Mouse (Mus musculus) gastrocnemius, postnatal 14 days (tissue): ENCODE data around the gene Gpatch1. TPM values are rescaled to one million over a fixed set of nuclear protein-coding genes. Genes with fewer than 3 reads are reported as not detected.

Experiments used
- DNase-seq: peaks from one replicate; pipeline ENCODE4 v3.0.0; 2021; ENCODE audit warnings: mixed read lengths
- intact Hi-C: fragments of 180-260 bp; cut with DNase I; formaldehyde crosslinking; loops from one replicate; pipeline ENCODE4 v1.15.1; 2025; ENCODE audit warnings: low total_unique reads
- long read RNA-seq, 2 experiments: library from polyadenylated mRNA; stranded (forward); transcript quantifications; one replicate each; pipeline ENCODE4 v2.0.0; 2021
- total RNA-seq, 2 experiments: library from RNA; stranded (reverse); gene quantifications; 2 replicates each; pipeline ENCODE4 v1.2.3; 2021

Gene Gpatch1
- 1 to 10 TPM; 4.3 to 5.3 TPM for total RNA-seq
- long read RNA-seq, experiment 1, transcript Gpatch1-201 (20 exons, 3,065 nt): major isoform, 7 of 8 reads
- long read RNA-seq, experiment 1, partial matches to known transcripts: 0 of 8 reads
- long read RNA-seq, experiment 1, other reads (novel, unspliced or antisense): 1 of 8 reads
- long read RNA-seq, experiment 2, transcript Gpatch1-201 (20 exons, 3,065 nt): major isoform, 8 of 8 reads
- long read RNA-seq, experiment 2, partial matches to known transcripts: 0 of 8 reads
- long read RNA-seq, experiment 2, other reads (novel, unspliced or antisense): 0 of 8 reads

GRCm38 (mm10) chr7:35317729-35318609, at the start of gene Gpatch1:
Gene Gpatch1 (minus strand): TSS chr7:35318440.
- intact Hi-C loops: loop anchor here (2.0 kb wide), 1 partner anchor 73 kb away; no protein-coding TSS in a partner anchor
- DNase-seq: peak; percentile 91

DNA sequence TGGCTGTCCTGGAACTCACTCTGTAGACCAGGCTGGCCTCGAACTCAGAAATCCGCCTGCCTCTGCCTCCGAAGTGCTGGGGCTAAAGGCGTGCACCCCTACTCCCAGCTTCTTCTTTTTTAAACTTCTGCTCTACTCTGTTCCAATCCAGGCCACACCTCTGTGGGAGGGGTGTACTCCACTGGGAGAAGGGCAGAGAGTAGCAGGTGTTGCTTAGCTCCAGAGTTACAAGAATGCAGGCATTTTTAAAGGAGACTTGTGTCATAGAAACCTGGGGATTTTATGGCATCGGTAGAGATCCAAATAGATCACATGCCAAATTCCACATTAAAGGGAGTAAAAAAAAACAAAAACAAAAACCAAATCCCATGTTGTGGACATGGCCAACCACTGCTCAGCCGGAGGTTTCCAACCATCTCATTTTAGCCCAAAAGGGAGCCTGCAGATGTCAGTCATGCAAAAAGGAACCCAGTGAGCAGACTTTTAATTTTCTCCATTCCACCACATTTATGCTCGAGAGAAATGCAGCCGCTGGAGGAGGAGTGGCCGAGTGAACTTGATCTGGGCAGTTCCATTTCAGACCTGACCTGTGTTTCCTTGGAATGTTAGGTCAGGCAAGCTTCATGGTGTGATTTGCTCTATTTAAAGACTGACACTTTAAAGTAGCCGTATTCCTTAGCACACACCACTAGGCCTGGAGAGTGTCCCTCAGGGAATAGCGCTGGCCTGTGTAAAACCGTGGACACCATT, 47.1 kb upstream of the Gpatch1 start:
- intact Hi-C loops: no loop called here
- no peak for DNase-seq

GRCm38 (mm10) chr7:35362868-35363267, 44.6 kb upstream of the Gpatch1 start:
- intact Hi-C loops: no loop called here
- no peak for DNase-seq

DNA sequence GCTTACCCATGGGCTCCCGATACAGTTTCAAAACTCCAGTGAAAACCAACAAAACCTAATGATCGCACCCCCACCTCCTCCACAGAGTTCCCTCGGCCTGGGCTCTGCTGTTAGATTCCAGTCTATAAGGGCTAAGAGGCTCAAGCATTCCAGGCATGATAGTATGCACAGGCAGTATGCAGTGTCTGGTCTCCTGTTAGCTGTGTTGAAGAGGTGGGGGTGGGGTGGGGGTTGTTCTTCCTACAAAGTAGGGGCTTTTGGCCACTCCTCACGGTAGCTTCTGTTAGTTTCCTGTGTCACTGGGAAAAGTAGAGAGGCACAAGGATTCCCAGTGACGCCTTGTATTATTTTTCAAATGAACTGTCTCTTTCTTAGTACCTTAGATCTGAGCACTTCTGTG, 44.0 kb upstream of the Gpatch1 start:
- intact Hi-C loops: no loop called here
- no peak for DNase-seq

- DNase-seq: no peak
- intact Hi-C loops: no loop called here
Measured at GRCm38 (mm10) chr7:35357621-35358020, 39.4 kb upstream of the Gpatch1 start.

- intact Hi-C loops: no loop called here
- DNase-seq: no peak
Measured at GRCm38 (mm10) chr7:35355303-35355872, 37.1 kb upstream of the Gpatch1 start.

- intact Hi-C loops: no loop called here
- no peak for DNase-seq
Measured at GRCm38 (mm10) chr7:35353306-35353705, 35.1 kb upstream of the Gpatch1 start.

DNA sequence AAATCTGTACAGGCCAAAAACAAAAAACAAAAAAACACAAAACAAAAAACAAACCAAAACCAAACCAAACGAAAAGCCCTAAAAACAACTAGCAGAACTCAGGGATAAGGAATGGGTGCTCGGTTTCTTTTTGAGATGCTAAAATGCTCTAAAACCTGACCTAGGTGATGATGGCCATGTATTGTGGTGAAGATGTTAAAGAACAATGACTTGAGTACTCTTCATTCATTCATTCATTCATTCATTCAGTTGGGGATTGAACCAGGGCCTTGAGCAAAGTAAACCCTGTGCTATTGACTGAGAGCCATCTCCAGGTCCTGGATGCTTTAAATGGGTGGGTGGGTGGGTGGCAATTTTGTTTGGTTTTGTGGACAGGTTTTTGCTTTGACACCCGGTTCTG, 32.9 kb upstream of the Gpatch1 start:
- DNase-seq: no peak
- intact Hi-C loops: no loop called here

GRCm38 (mm10) chr7:35349886-35350684, 31.8 kb upstream of the Gpatch1 start:
- intact Hi-C loops: no loop called here
- no peak for DNase-seq

DNA sequence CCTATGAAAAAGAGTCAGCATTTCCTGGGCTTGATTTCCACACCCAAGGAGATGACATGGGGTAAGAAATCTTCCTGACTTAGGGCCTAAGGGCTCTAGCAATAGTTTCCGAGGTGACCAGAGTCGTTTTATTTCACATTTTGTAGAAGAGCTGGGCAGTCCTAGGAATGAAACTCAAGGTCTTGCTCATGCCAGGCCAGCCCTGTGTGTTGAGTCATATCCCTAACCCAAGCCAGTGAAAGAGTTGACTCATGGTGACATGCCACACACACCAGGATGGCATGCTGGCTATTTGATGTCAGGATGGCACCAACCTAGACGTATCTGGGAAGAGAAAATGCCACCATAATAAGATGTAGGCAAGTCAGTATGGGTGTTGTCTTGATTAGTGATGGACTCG, 30.8 kb upstream of the Gpatch1 start:
- intact Hi-C loops: no loop called here
- no peak for DNase-seq

GRCm38 (mm10) chr7:35347918-35348700, 29.9 kb upstream of the Gpatch1 start:
- intact Hi-C loops: no loop called here
- DNase-seq: no peak

- intact Hi-C loops: no loop called here
- DNase-seq: no peak
Measured at GRCm38 (mm10) chr7:35344785-35345330, 26.6 kb upstream of the Gpatch1 start.

- DNase-seq: no peak
- intact Hi-C loops: no loop called here
Measured at GRCm38 (mm10) chr7:35342498-35342897, 24.3 kb upstream of the Gpatch1 start.

GRCm38 (mm10) chr7:35341282-35341681, 23.0 kb upstream of the Gpatch1 start:
- intact Hi-C loops: no loop called here
- DNase-seq: no peak

DNA sequence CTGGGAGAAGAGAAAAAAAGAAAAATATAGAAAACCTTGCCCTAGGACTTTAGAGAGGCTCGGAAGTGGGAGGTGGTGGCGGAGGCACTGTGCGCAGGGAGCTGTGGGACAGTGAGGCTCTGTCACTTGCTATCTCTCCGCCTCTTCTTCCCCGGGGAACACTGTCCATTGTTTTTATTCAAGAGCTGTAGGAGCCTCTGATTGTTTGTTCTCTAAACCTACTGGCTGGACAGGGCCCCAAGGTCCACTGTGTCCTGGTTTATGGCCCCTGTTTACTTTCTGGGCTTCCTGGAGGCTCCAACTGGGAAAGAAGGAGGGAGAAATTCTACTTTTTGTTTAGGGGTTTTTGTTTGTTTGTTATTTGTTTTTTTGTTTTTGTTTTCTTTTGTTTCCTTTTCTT, 22.0 kb upstream of the Gpatch1 start:
- DNase-seq: no peak
- intact Hi-C loops: no loop called here

DNA sequence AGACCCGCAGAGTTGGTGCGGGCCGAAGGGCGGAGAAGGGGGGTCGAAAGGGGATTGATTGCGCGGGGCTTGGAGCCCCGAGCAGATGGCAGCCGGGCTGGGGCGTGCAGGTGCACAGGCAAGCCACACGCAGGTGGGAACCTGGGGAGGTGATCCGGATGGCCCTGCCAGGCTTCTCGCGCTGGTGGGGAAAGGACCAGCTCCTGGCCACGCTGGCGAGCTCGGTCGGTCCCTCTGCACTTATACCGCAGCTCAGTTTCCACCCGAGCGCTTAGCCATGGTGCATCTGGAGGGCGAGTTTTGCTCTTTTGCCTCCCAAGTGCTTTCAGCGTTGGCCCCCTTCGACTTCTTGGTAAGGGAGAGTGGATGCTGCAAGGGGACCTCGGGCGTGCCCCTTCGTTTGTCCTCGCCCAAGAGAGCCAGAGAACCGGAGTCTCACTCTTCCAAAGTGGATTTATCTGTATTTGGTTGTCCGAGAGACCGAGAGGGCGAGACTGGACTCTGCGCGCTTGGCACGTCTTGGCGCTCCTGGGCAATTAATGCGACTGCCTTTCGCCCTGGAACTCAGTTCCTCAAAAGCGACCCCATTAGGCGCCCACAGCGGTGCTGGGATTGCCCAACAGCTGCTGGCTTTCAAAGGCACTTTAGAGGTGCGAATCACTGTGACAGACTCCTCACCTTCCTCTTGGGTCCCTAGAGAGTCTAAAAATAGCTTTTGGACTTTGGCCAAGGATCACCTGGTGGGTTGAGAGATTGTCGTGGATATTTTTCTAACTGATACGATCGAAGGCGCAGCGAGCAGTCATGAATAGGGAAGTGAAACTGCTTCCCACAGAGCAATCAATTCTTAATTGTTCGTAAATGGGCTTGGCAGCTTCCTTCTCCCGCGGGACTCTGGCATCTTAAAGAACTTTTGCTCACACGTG, 16.6 kb upstream of the Gpatch1 start:
- intact Hi-C loops: no loop called here
- peak; percentile 23 for DNase-seq
